Mouse (Mus musculus): ENCODE data around the gene Ppcs.

Ppcs gene

GRCm38 (mm10) chr4:119422294-119422964, at the start of gene Ppcs, which contains the start of gene Zmynd12:
Gene Ppcs, minus strand, starts transcription at chr4:119422420.
Gene Zmynd12, plus strand, starts transcription at chr4:119422814.
- peak; percentile 28; the same call in 1 of the 2 replicates for TF ChIP-seq GATA4 (IDR thresholded peaks at IDR 0.05; ENCODE audit: insufficient replicate concordance, low read length)

GRCm38 (mm10) chr4:119467720-119468380, 45.6 kb upstream of the Ppcs start:
- no peak for TF ChIP-seq GATA4 (IDR thresholded peaks at IDR 0.05; ENCODE audit: insufficient replicate concordance, low read length)

GRCm38 (mm10) chr4:119465841-119466240, 43.6 kb upstream of the Ppcs start:
- TF ChIP-seq GATA4 (IDR thresholded peaks at IDR 0.05; ENCODE audit: insufficient replicate concordance, low read length), result no peak

- TF ChIP-seq GATA4 (IDR thresholded peaks at IDR 0.05; ENCODE audit: insufficient replicate concordance, low read length), result no peak
These were observed 41.7 kb upstream of the Ppcs start for GRCm38 (mm10) chr4:119463756-119464419.

- TF ChIP-seq GATA4 (IDR thresholded peaks at IDR 0.05; ENCODE audit: insufficient replicate concordance, low read length), result no peak
These were observed 40.9 kb upstream of the Ppcs start for GRCm38 (mm10) chr4:119462858-119463755.

GRCm38 (mm10) chr4:119462457-119462856, 40.2 kb upstream of the Ppcs start:
- no peak for TF ChIP-seq GATA4 (IDR thresholded peaks at IDR 0.05; ENCODE audit: insufficient replicate concordance, low read length)

- no peak for TF ChIP-seq GATA4 (IDR thresholded peaks at IDR 0.05; ENCODE audit: insufficient replicate concordance, low read length)
These were observed 38.5 kb upstream of the Ppcs start for GRCm38 (mm10) chr4:119460728-119461141.

- TF ChIP-seq GATA4 (IDR thresholded peaks at IDR 0.05; ENCODE audit: insufficient replicate concordance, low read length), result no peak
These were observed 38.1 kb upstream of the Ppcs start for GRCm38 (mm10) chr4:119460296-119460695.

GRCm38 (mm10) chr4:119453533-119453932, 31.3 kb upstream of the Ppcs start:
- no peak for TF ChIP-seq GATA4 (IDR thresholded peaks at IDR 0.05; ENCODE audit: insufficient replicate concordance, low read length)

- TF ChIP-seq GATA4 (IDR thresholded peaks at IDR 0.05; ENCODE audit: insufficient replicate concordance, low read length), result no peak
These were observed 30.9 kb upstream of the Ppcs start for GRCm38 (mm10) chr4:119453128-119453527.

GRCm38 (mm10) chr4:119450436-119450835, 28.2 kb upstream of the Ppcs start:
- no peak for TF ChIP-seq GATA4 (IDR thresholded peaks at IDR 0.05; ENCODE audit: insufficient replicate concordance, low read length)

- TF ChIP-seq GATA4 (IDR thresholded peaks at IDR 0.05; ENCODE audit: insufficient replicate concordance, low read length), result no peak
These were observed 25.6 kb upstream of the Ppcs start for GRCm38 (mm10) chr4:119447786-119448185.

- TF ChIP-seq GATA4 (IDR thresholded peaks at IDR 0.05; ENCODE audit: insufficient replicate concordance, low read length), result no peak
These were observed 25.0 kb upstream of the Ppcs start for GRCm38 (mm10) chr4:119447261-119447660.

- TF ChIP-seq GATA4 (IDR thresholded peaks at IDR 0.05; ENCODE audit: insufficient replicate concordance, low read length), result no peak
These were observed 20.3 kb upstream of the Ppcs start for GRCm38 (mm10) chr4:119442539-119442938.

GRCm38 (mm10) chr4:119441836-119442235, 19.6 kb upstream of the Ppcs start:
- no peak for TF ChIP-seq GATA4 (IDR thresholded peaks at IDR 0.05; ENCODE audit: insufficient replicate concordance, low read length)
